Mouse (Mus musculus): ENCODE results near the gene Rraga. TPM values are rescaled to one million over a fixed set of nuclear protein-coding genes. Genes with fewer than 3 reads are reported as not detected.

Gene Rraga
- total and polyA plus RNA-seq, 3 experiments = 13.6 to 96.2 (median 38.3) TPM

DNA sequence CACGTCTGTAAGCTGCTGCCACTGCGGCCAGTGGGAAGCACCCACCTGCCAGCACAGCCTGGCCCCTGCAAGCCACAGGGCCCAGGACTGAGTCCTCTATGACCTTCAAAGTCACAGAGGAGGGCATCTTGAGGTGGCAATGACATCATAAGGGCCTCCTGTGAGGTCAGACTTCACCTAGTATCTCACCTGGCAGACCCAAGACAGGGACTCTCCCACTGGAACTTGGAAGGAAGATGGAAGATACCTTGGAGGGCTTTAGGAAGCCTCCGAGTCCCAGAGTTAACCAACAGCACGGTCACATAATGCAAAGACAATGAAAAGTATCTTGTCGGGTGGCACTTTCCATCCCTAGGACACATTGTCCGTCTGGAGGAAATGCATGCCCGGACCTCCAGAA is 17.2 kb upstream of the Rraga start, which contains the start of gene Saxo1:
Saxo1 (minus strand) TSS at position 101 of the 400 bp plus-strand sequence.
- Histone ChIP-seq H3K27ac (ENCODE audit: insufficient read depth, low read depth) (no peak within 1 kb of the TSS), H3K27me3 (replicated peaks) (no peaks in the 10 kb centered on the region), H3K4me1 (ENCODE audit: control insufficient read depth in 1 of 2, insufficient read depth in 2 of 2) (no peaks in the 10 kb centered on the region), H3K36me3 (replicated peaks in 1 of 2; ENCODE audit: control insufficient read depth in 1 of 2, insufficient read depth in 1 of 2, low read length in 1 of 2) (no peaks in the 10 kb centered on the region), H3K4me3 (replicated peaks in 1 of 3; ENCODE audit: low read depth in 2 of 3, low read length in 2 of 3, poor library complexity in 1 of 3) (no peak within 1 kb of the TSS), H3K9ac (ENCODE audit: insufficient read depth, low read depth) (no peak within 1 kb of the TSS), H3K4me2 (ENCODE audit: insufficient read depth, low read depth, poor library complexity, severe bottlenecking) (no peak within 1 kb of the TSS), H3K79me2 (replicated peaks; ENCODE audit: control insufficient read depth, extremely low read depth, insufficient read depth, poor library complexity, severe bottlenecking) (no peaks in the 10 kb centered on the region), H3K9me3 (replicated peaks; ENCODE audit: low read length) (no peaks in the 10 kb centered on the region)
- TF ChIP-seq BHLHE40 (IDR thresholded peaks at IDR 0.05; ENCODE audit: low read depth, low read length) = no peak
- TF ChIP-seq IRF4 (IDR thresholded peaks at IDR 0.05; ENCODE audit: low read depth, low read length) = no peak
- no peak for TF ChIP-seq POLR2AphosphoS2 (IDR thresholded peaks at IDR 0.05; ENCODE audit: low read depth, low read length)
- no peak for TF ChIP-seq GABPA (IDR thresholded peaks at IDR 0.05; ENCODE audit: insufficient replicate concordance, low read depth, low read length)
- no peak for TF ChIP-seq NRF1 (IDR thresholded peaks at IDR 0.05; ENCODE audit: low read depth, low read length)
- TF ChIP-seq ELF1 (IDR thresholded peaks at IDR 0.05; ENCODE audit: low read depth, low read length) = no peak
- no peak for TF ChIP-seq ZMIZ1 (IDR thresholded peaks at IDR 0.05; ENCODE audit: low read depth, low read length)
- no peak for TF ChIP-seq NELFE (IDR thresholded peaks at IDR 0.05; ENCODE audit: low read depth, low read length)
- no peak for TF ChIP-seq MXI1 (IDR thresholded peaks at IDR 0.05; ENCODE audit: low read depth, low read length)
- dilution Hi-C loops (cut with MboI; ENCODE audit: extremely low pct_ligation_motif_present, extremely low pct_unique_long_range_greater_than_20kb, low sequenced_read_pairs) (no loop called here), in situ Hi-C loops (cut with MboI; ENCODE audit: low pct_ligation_motif_present, low pct_unique_long_range_greater_than_20kb, low sequenced_read_pairs) (no loop called here)
- no peak for DNase-seq (ENCODE audit: extremely low read depth)

DNA sequence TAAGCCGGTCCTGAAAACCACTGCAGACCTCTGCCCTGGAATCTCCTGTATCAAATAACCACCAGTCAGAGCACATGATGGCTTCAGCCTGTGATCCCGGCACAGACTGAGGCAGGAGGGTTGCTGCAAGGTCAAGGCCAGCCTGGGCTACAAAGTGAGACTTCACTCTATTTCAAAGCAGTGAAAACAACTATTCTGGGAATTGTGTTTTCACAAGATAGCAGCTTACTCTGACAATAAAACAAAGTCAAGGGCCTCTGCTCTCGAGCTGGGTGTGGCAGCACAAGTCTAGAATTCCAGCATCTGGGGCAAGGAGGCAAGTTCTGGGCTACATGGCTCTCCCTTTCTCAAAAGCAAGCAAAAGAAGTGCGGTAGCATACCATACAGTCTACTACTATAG is 16.5 kb upstream of the Rraga start:
- Histone ChIP-seq H3K36me3 (replicated peaks in 1 of 2; ENCODE audit: control insufficient read depth in 1 of 2, insufficient read depth in 1 of 2, low read length in 1 of 2) (no peaks in the 10 kb centered on the region), H3K9me3 (replicated peaks; ENCODE audit: low read length) (no peaks in the 10 kb centered on the region), H3K79me2 (replicated peaks; ENCODE audit: control insufficient read depth, extremely low read depth, insufficient read depth, poor library complexity, severe bottlenecking) (no peaks in the 10 kb centered on the region), H3K4me3 (replicated peaks in 1 of 3; ENCODE audit: low read depth in 2 of 3, low read length in 2 of 3, poor library complexity in 1 of 3) (no peak overlapping the region), H3K4me1 (ENCODE audit: control insufficient read depth in 1 of 2, insufficient read depth in 2 of 2) (no peaks in the 10 kb centered on the region), H3K4me2 (ENCODE audit: insufficient read depth, low read depth, poor library complexity, severe bottlenecking) (no peak overlapping the region), H3K9ac (ENCODE audit: insufficient read depth, low read depth) (no peak overlapping the region), H3K27me3 (replicated peaks) (no peaks in the 10 kb centered on the region), H3K27ac (ENCODE audit: insufficient read depth, low read depth) (no peak overlapping the region)
- dilution Hi-C loops (cut with MboI; ENCODE audit: extremely low pct_ligation_motif_present, extremely low pct_unique_long_range_greater_than_20kb, low sequenced_read_pairs) (no loop called here), in situ Hi-C loops (cut with MboI; ENCODE audit: low pct_ligation_motif_present, low pct_unique_long_range_greater_than_20kb, low sequenced_read_pairs) (no loop called here)
- TF ChIP-seq TCF12 (IDR thresholded peaks at IDR 0.05; ENCODE audit: low read depth, low read length) (no peak), TBP (conservative IDR thresholded peaks at IDR 0.05; ENCODE audit: low read depth, low read length) (no peak), USF2 (conservative IDR thresholded peaks at IDR 0.05; ENCODE audit: low read depth, low read length) (no peak), MEF2A (IDR thresholded peaks at IDR 0.05; ENCODE audit: borderline replicate concordance, low read depth, low read length) (no peak), ZNF384 (IDR thresholded peaks at IDR 0.05; ENCODE audit: low read depth, low read length) (no peak), BHLHE40 (IDR thresholded peaks at IDR 0.05; ENCODE audit: low read depth, low read length) (no peak)
- no peak for DNase-seq (ENCODE audit: extremely low read depth)

GRCm38 (mm10) chr4:86561061-86561460 is 14.4 kb upstream of the Rraga start:
- in situ Hi-C loops (cut with MboI; ENCODE audit: low pct_ligation_motif_present, low pct_unique_long_range_greater_than_20kb, low sequenced_read_pairs) (no loop called here), dilution Hi-C loops (cut with MboI; ENCODE audit: extremely low pct_ligation_motif_present, extremely low pct_unique_long_range_greater_than_20kb, low sequenced_read_pairs) (no loop called here)
- DNase-seq (ENCODE audit: extremely low read depth) = no peak
- Histone ChIP-seq H3K27ac (ENCODE audit: insufficient read depth, low read depth) (no peak overlapping the region), H3K79me2 (replicated peaks; ENCODE audit: control insufficient read depth, extremely low read depth, insufficient read depth, poor library complexity, severe bottlenecking) (no peaks in the 10 kb centered on the region), H3K4me1 (ENCODE audit: control insufficient read depth in 1 of 2, insufficient read depth in 2 of 2) (no peaks in the 10 kb centered on the region), H3K4me2 (ENCODE audit: insufficient read depth, low read depth, poor library complexity, severe bottlenecking) (no peak overlapping the region), H3K36me3 (replicated peaks in 1 of 2; ENCODE audit: control insufficient read depth in 1 of 2, insufficient read depth in 1 of 2, low read length in 1 of 2) (no peaks in the 10 kb centered on the region), H3K4me3 (replicated peaks in 1 of 3; ENCODE audit: low read depth in 2 of 3, low read length in 2 of 3, poor library complexity in 1 of 3) (no peak overlapping the region), H3K27me3 (replicated peaks) (no peaks in the 10 kb centered on the region), H3K9me3 (replicated peaks; ENCODE audit: low read length) (no peaks in the 10 kb centered on the region), H3K9ac (ENCODE audit: insufficient read depth, low read depth) (no peak overlapping the region)
- TF ChIP-seq UBTF (IDR thresholded peaks at IDR 0.05; ENCODE audit: low read depth, low read length) (no peak), RCOR1 (conservative IDR thresholded peaks at IDR 0.05; ENCODE audit: low read depth, low read length) (no peak), HCFC1 (IDR thresholded peaks at IDR 0.05; ENCODE audit: low read depth, low read length) (no peak), ZKSCAN1 (IDR thresholded peaks at IDR 0.05; ENCODE audit: borderline replicate concordance, low read depth, low read length) (no peak), SIN3A (IDR thresholded peaks at IDR 0.05; ENCODE audit: low read length) (no peak), BHLHE40 (IDR thresholded peaks at IDR 0.05; ENCODE audit: low read depth, low read length) (no peak), E2F4 (IDR thresholded peaks at IDR 0.05; ENCODE audit: insufficient replicate concordance, low read depth, low read length) (no peak), POLR2AphosphoS2 (IDR thresholded peaks at IDR 0.05; ENCODE audit: low read depth, low read length) (no peak), TBP (conservative IDR thresholded peaks at IDR 0.05; ENCODE audit: low read depth, low read length) (no peak), ELF1 (IDR thresholded peaks at IDR 0.05; ENCODE audit: low read depth, low read length) (no peak), USF2 (conservative IDR thresholded peaks at IDR 0.05; ENCODE audit: low read depth, low read length) (no peak), USF1 (IDR thresholded peaks at IDR 0.05; ENCODE audit: low read depth, low read length) (no peak), POLR2A (IDR thresholded peaks at IDR 0.05; ENCODE audit: low read depth, low read length) (no peak), SMC3 (IDR thresholded peaks at IDR 0.05; ENCODE audit: low read depth, low read length) (no peak)

Measured in CH12.LX (cell line).